Mouse (Mus musculus): ENCODE results near the gene Fancf. TPM values are rescaled to one million over a fixed set of nuclear protein-coding genes. Genes with fewer than 3 reads are reported as not detected.

Fancf gene
- polyA plus RNA-seq, 1 experiment from 2014 or later, result 12.1 TPM

DNA sequence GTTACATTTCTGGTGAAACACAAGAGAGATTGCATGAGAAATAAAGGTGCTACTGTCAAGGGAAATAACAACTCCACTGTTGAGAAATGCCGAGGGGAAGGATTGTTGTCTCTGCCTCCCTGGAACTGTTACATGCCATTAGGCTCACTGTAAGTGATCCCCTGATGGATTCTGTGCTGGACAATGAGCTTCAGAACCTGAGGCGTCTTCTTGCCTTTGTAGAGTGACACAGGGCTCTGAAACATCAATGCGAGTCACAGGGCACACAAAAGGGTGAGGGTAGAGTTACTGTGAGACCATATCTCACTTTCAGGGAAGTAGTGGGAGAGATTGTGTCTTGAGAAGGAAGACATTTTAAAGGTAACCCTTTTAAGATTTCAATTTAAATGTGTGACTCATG is 23.3 kb upstream of the Fancf start:
- Histone ChIP-seq H3K4me1 (ENCODE audit: control insufficient read depth, insufficient read depth, low read length) (no peaks in the 10 kb centered on the region), H3K36me3 (ENCODE audit: control insufficient read depth, insufficient read depth, low read length) (no peaks in the 10 kb centered on the region), H3K9ac (replicated peaks; ENCODE audit: low read length) (no peak overlapping the region), H3K27ac (replicated peaks; ENCODE audit: low read depth, low read length) (no peak overlapping the region), H3K4me3 (replicated peaks; ENCODE audit: low read depth, low read length) (no peak overlapping the region), H3K27me3 (ENCODE audit: control insufficient read depth, insufficient read depth, low read length) (no peaks in the 10 kb centered on the region), H3K4me2 (ENCODE audit: low read length) (no peak overlapping the region), H3K9me3 (ENCODE audit: control insufficient read depth, low read length) (no peaks in the 10 kb centered on the region)
- ATAC-seq (ENCODE audit: low FRiP score, low TSS enrichment) (no peak), DNase-seq (no peak)
- 53% methylated on average over 3 of the region's 3 CpGs for WGBS

DNA sequence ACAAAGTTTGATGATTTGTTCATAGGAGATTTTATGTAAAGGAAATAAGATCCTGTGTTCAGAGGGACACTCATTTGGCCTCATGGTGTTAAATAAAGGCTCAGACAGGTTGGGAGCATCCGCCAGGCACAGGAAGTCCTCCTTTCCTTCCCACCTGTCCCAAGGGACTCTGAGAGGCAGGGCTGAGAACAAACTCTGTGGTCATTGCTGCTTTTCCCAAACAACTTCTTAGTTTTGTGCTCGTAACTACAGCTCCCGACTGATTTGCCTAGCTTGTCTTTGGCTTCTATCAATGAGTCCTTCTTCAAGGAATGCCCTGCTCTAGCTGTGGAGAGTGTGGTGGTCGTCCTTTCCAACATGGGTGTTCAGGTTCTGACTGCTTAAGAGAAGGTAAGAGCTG is 18.1 kb upstream of the Fancf start:
- no peaks in the 10 kb centered on the region for H3K36me3 ChIP-seq (ENCODE audit: control insufficient read depth, insufficient read depth, low read length)
- no peak overlapping the region for H3K9ac ChIP-seq (replicated peaks; ENCODE audit: low read length)
- 89% methylated on average over 4 of the region's 4 CpGs for WGBS
- no peak overlapping the region for H3K4me3 ChIP-seq (replicated peaks; ENCODE audit: low read depth, low read length)
- DNase-seq (peak; percentile 10), ATAC-seq (ENCODE audit: low FRiP score, low TSS enrichment) (no peak)
- H3K4me1 ChIP-seq (ENCODE audit: control insufficient read depth, insufficient read depth, low read length), result peaks cover 9% of the 10 kb centered on the region; the same call in 1 of the 2 replicates
- no peaks in the 10 kb centered on the region for H3K9me3 ChIP-seq (ENCODE audit: control insufficient read depth, low read length)
- H3K4me2 ChIP-seq (ENCODE audit: low read length), result peak overlapping the region; percentile 88; the same call in 1 of the 2 replicates
- no peaks in the 10 kb centered on the region for H3K27me3 ChIP-seq (ENCODE audit: control insufficient read depth, insufficient read depth, low read length)
- no peak overlapping the region for H3K27ac ChIP-seq (replicated peaks; ENCODE audit: low read depth, low read length)

DNA sequence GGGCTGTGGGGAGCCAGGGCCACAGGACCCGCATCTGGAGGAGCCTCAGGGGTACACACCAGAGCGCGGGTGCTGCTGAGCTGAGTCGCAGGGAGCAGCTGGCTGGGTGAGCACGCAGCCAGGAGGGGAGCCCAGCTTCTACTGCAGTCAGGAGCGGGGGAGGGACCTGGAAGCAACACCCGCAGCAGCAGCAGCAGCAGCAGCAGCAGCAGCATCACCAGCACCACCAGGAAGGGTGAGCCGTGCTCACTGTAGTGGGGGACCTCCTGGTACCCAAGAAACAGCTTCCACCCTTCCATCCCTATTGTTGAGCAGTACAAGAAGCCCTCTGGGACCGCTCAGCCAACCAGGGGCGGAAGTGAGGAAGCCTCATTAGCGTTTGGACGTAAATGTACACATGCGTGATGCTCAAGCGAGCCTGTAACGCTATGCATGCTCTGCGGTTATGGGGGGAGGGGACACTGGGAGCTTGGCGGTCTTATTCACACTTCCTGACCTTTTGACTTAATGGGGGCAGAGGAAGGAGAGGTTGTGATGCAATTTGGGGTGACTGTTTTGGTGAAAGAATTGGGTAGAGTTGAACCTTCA is 17.2 kb upstream of the Fancf start:
- H3K4me2 ChIP-seq (ENCODE audit: low read length), result peak overlapping the region; percentile 88
- peak overlapping the region; percentile 59 for H3K4me3 ChIP-seq (replicated peaks; ENCODE audit: low read depth, low read length)
- ATAC-seq (ENCODE audit: low FRiP score, low TSS enrichment) (peak; percentile 93), DNase-seq (peak; percentile 90)
- H3K4me1 ChIP-seq (ENCODE audit: control insufficient read depth, insufficient read depth, low read length), result peaks cover 9% of the 10 kb centered on the region; the same call in 1 of the 2 replicates
- H3K27ac ChIP-seq (replicated peaks; ENCODE audit: low read depth, low read length), result peak overlapping the region; percentile 91
- H3K36me3 ChIP-seq (ENCODE audit: control insufficient read depth, insufficient read depth, low read length), result no peaks in the 10 kb centered on the region
- under 1% methylated on average over 17 of the region's 17 CpGs for WGBS
- peak overlapping the region; percentile 94 for H3K9ac ChIP-seq (replicated peaks; ENCODE audit: low read length)
- H3K27me3 ChIP-seq (ENCODE audit: control insufficient read depth, insufficient read depth, low read length), result no peaks in the 10 kb centered on the region
- no peaks in the 10 kb centered on the region for H3K9me3 ChIP-seq (ENCODE audit: control insufficient read depth, low read length)

DNA sequence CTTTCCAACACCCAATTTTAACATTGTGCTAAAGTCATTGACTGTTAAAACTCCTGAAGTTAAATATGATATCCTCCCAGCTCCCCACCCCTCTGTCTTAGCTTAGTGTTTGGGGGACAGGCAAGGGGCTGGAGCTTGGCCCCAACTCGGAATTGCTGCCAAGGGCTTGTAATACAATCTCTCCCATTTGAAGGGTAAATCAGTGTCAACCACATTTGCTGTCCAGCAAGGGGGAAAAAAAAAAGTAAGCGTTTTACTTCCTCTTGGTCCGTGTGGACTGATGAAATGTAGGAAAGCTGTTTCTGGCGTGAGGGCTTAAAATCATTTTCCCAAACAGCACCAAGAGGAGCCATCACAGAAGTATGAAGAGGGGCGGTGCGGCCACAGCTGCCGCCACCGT is 16.7 kb upstream of the Fancf start:
- Histone ChIP-seq H3K4me3 (replicated peaks; ENCODE audit: low read depth, low read length) (peak overlapping the region; percentile 59), H3K27me3 (ENCODE audit: control insufficient read depth, insufficient read depth, low read length) (no peaks in the 10 kb centered on the region), H3K27ac (replicated peaks; ENCODE audit: low read depth, low read length) (peak overlapping the region; percentile 91), H3K4me1 (ENCODE audit: control insufficient read depth, insufficient read depth, low read length) (peaks cover 9% of the 10 kb centered on the region; the same call in 1 of the 2 replicates), H3K9ac (replicated peaks; ENCODE audit: low read length) (peak overlapping the region; percentile 94), H3K36me3 (ENCODE audit: control insufficient read depth, insufficient read depth, low read length) (no peaks in the 10 kb centered on the region), H3K9me3 (ENCODE audit: control insufficient read depth, low read length) (no peaks in the 10 kb centered on the region), H3K4me2 (ENCODE audit: low read length) (peak overlapping the region; percentile 88)
- WGBS, result under 1% methylated on average over 8 of the region's 8 CpGs
- no peak for ATAC-seq (ENCODE audit: low FRiP score, low TSS enrichment)
- DNase-seq, result no peak

DNA sequence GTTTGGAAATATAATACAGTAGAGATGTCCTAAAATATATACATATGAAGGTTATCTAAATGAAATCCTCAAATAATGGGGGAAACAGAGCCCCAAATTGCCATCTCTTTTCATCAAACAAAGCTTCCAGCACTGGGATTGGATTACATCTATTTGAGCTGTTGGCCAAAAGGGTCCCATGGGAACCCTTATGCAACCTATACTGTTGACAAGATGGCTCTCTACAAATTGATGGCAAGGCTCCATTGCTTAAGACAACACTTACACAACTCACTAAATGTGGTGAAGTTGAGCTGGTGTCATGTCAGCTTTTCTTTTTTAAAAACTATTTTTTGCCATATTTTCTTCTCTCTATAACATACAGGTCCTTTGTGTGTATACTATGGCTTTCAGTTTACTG is 14.2 kb upstream of the Fancf start:
- Histone ChIP-seq H3K9me3 (ENCODE audit: control insufficient read depth, low read length) (no peaks in the 10 kb centered on the region), H3K36me3 (ENCODE audit: control insufficient read depth, insufficient read depth, low read length) (no peaks in the 10 kb centered on the region), H3K4me3 (replicated peaks; ENCODE audit: low read depth, low read length) (no peak overlapping the region), H3K27me3 (ENCODE audit: control insufficient read depth, insufficient read depth, low read length) (no peaks in the 10 kb centered on the region), H3K4me1 (ENCODE audit: control insufficient read depth, insufficient read depth, low read length) (peaks cover 9% of the 10 kb centered on the region; the same call in 1 of the 2 replicates), H3K9ac (replicated peaks; ENCODE audit: low read length) (no peak overlapping the region), H3K27ac (replicated peaks; ENCODE audit: low read depth, low read length) (no peak overlapping the region), H3K4me2 (ENCODE audit: low read length) (no peak overlapping the region)
- DNase-seq (no peak), ATAC-seq (ENCODE audit: low FRiP score, low TSS enrichment) (no peak)

DNA sequence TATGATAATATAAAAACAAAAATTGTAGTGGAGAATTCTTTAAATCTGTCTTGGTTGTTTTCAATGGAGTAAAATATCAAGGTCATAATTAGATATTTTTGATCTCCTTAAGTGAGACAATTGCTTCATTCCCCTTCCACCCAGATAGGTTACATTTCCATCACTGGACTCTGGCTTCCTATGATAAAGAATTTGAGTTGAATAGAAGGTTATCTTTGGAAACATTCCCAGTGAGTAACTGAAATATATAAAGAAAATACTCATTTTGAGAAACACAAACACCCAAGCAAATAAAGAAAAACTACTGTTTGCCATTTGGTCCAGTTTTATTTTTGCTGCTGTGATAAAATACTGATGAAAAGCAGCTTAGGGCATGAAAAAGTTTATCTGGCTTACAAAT is 10.5 kb upstream of the Fancf start:
- Histone ChIP-seq H3K4me1 (ENCODE audit: control insufficient read depth, insufficient read depth, low read length) (no peaks in the 10 kb centered on the region), H3K9ac (replicated peaks; ENCODE audit: low read length) (no peak overlapping the region), H3K36me3 (ENCODE audit: control insufficient read depth, insufficient read depth, low read length) (peaks cover 3% of the 10 kb centered on the region; the same call in 1 of the 2 replicates), H3K27me3 (ENCODE audit: control insufficient read depth, insufficient read depth, low read length) (no peaks in the 10 kb centered on the region), H3K9me3 (ENCODE audit: control insufficient read depth, low read length) (no peaks in the 10 kb centered on the region), H3K27ac (replicated peaks; ENCODE audit: low read depth, low read length) (no peak overlapping the region), H3K4me2 (ENCODE audit: low read length) (no peak overlapping the region), H3K4me3 (replicated peaks; ENCODE audit: low read depth, low read length) (no peak overlapping the region)
- ATAC-seq (ENCODE audit: low FRiP score, low TSS enrichment), result no peak
- DNase-seq, result no peak

GRCm38 (mm10) chr7:51872041-51872440 is 10.0 kb upstream of the Fancf start:
- Histone ChIP-seq H3K4me3 (replicated peaks; ENCODE audit: low read depth, low read length) (no peak overlapping the region), H3K9me3 (ENCODE audit: control insufficient read depth, low read length) (no peaks in the 10 kb centered on the region), H3K27ac (replicated peaks; ENCODE audit: low read depth, low read length) (no peak overlapping the region), H3K27me3 (ENCODE audit: control insufficient read depth, insufficient read depth, low read length) (no peaks in the 10 kb centered on the region), H3K4me2 (ENCODE audit: low read length) (no peak overlapping the region), H3K9ac (replicated peaks; ENCODE audit: low read length) (no peak overlapping the region), H3K36me3 (ENCODE audit: control insufficient read depth, insufficient read depth, low read length) (peaks cover 3% of the 10 kb centered on the region; the same call in 1 of the 2 replicates), H3K4me1 (ENCODE audit: control insufficient read depth, insufficient read depth, low read length) (no peaks in the 10 kb centered on the region)
- DNase-seq (no peak), ATAC-seq (ENCODE audit: low FRiP score, low TSS enrichment) (no peak)
- WGBS, result 71% methylated on average over 1 of the region's 1 CpGs

DNA sequence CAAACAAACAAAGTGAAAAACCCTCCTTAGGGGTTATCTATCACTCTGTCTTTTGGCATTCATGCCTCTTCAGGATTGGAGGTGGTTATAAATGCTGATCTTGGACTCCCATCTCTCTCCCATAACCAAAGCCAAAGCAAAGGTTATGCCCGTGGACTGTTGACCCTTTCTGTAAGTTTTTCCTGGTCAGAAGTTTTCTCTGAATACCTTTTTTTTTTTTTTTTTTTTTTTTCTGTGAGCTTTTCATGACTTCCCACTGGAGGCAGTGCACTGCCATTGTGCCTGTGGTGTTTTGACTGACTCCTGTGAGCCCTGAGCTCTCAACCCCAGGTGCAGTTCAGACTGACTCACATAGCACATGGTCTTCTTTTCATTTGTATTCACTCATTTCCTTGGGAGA is 5.9 kb upstream of the Fancf start:
- DNase-seq (no peak), ATAC-seq (ENCODE audit: low FRiP score, low TSS enrichment) (no peak)
- Histone ChIP-seq H3K27me3 (ENCODE audit: control insufficient read depth, insufficient read depth, low read length) (no peaks in the 10 kb centered on the region), H3K4me1 (ENCODE audit: control insufficient read depth, insufficient read depth, low read length) (peaks cover 2% of the 10 kb centered on the region), H3K27ac (replicated peaks; ENCODE audit: low read depth, low read length) (no peak overlapping the region), H3K9ac (replicated peaks; ENCODE audit: low read length) (no peak overlapping the region), H3K9me3 (ENCODE audit: control insufficient read depth, low read length) (no peaks in the 10 kb centered on the region), H3K4me2 (ENCODE audit: low read length) (no peak overlapping the region), H3K4me3 (replicated peaks; ENCODE audit: low read depth, low read length) (no peak overlapping the region), H3K36me3 (ENCODE audit: control insufficient read depth, insufficient read depth, low read length) (peaks cover 3% of the 10 kb centered on the region; the same call in 1 of the 2 replicates)
- WGBS, result 65% methylated on average over 1 of the region's 1 CpGs

GRCm38 (mm10) chr7:51865336-51865735 is 3.3 kb upstream of the Fancf start:
- no peaks in the 10 kb centered on the region for H3K9me3 ChIP-seq (ENCODE audit: control insufficient read depth, low read length)
- H3K36me3 ChIP-seq (ENCODE audit: control insufficient read depth, insufficient read depth, low read length), result peaks cover 3% of the 10 kb centered on the region; the same call in 1 of the 2 replicates
- no peak overlapping the region for H3K4me2 ChIP-seq (ENCODE audit: low read length)
- H3K4me3 ChIP-seq (replicated peaks; ENCODE audit: low read depth, low read length), result no peak overlapping the region
- peaks cover 16% of the 10 kb centered on the region for H3K4me1 ChIP-seq (ENCODE audit: control insufficient read depth, insufficient read depth, low read length)
- WGBS, result 74% methylated on average over 1 of the region's 1 CpGs
- no peak overlapping the region for H3K9ac ChIP-seq (replicated peaks; ENCODE audit: low read length)
- H3K27ac ChIP-seq (replicated peaks; ENCODE audit: low read depth, low read length), result no peak overlapping the region
- H3K27me3 ChIP-seq (ENCODE audit: control insufficient read depth, insufficient read depth, low read length), result no peaks in the 10 kb centered on the region
- DNase-seq (no peak), ATAC-seq (ENCODE audit: low FRiP score, low TSS enrichment) (no peak)
